Mouse (Mus musculus): ENCODE measurements around the gene Baz1a. TPM values are rescaled to one million over a fixed set of nuclear protein-coding genes. Genes with fewer than 3 reads are reported as not detected.

Baz1a gene
- total and polyA plus RNA-seq, 2 experiments from 2014 or later: 3.1 to 4.6 TPM

- WGBS: 91% methylated on average over 6 of the region's 6 CpGs
- TF ChIP-seq CTCF (IDR thresholded peaks at IDR 0.05; ENCODE audit: low read depth): no peak
- no peaks in the 10 kb centered on the region for H3K4me1 ChIP-seq (ENCODE audit: insufficient read depth, low read length)
- no peak overlapping the region for H3K27ac ChIP-seq
- H3K9ac ChIP-seq (replicated peaks; ENCODE audit: low read length): no peak overlapping the region
- H3K9me3 ChIP-seq (ENCODE audit: low read length): no peaks in the 10 kb centered on the region
- no peaks in the 10 kb centered on the region for H3K36me3 ChIP-seq (ENCODE audit: insufficient read depth, low read length)
- no peak overlapping the region for H3K4me3 ChIP-seq (ENCODE audit: low read length)
- H3K4me2 ChIP-seq (ENCODE audit: low read depth, low read length): no peak overlapping the region
- ATAC-seq: no peak
- no peaks in the 10 kb centered on the region for H3K27me3 ChIP-seq (ENCODE audit: insufficient read depth, low read length)
- no peak for DNase-seq (ENCODE audit: low spot score)
Measured at GRCm38 (mm10) chr12:54996979-54997474, 17.1 kb downstream of the Baz1a start.

GRCm38 (mm10) chr12:54995965-54996364 lies 18.2 kb downstream of the Baz1a start:
- Histone ChIP-seq H3K4me2 (ENCODE audit: low read depth, low read length) (no peak overlapping the region), H3K9ac (replicated peaks; ENCODE audit: low read length) (no peak overlapping the region), H3K9me3 (ENCODE audit: low read length) (no peaks in the 10 kb centered on the region), H3K4me1 (ENCODE audit: insufficient read depth, low read length) (no peaks in the 10 kb centered on the region), H3K27ac (no peak overlapping the region), H3K4me3 (ENCODE audit: low read length) (no peak overlapping the region), H3K27me3 (ENCODE audit: insufficient read depth, low read length) (no peaks in the 10 kb centered on the region), H3K36me3 (ENCODE audit: insufficient read depth, low read length) (no peaks in the 10 kb centered on the region)
- WGBS: 63% methylated on average over 3 of the region's 3 CpGs
- DNase-seq (ENCODE audit: low spot score) (no peak), ATAC-seq (no peak)
- no peak for TF ChIP-seq CTCF (IDR thresholded peaks at IDR 0.05; ENCODE audit: low read depth)

- H3K9me3 ChIP-seq (ENCODE audit: low read length): no peaks in the 10 kb centered on the region
- H3K27ac ChIP-seq: no peak overlapping the region
- H3K36me3 ChIP-seq (ENCODE audit: insufficient read depth, low read length): no peaks in the 10 kb centered on the region
- H3K4me3 ChIP-seq (ENCODE audit: low read length): no peak overlapping the region
- 95% methylated on average over 4 of the region's 4 CpGs for WGBS
- ATAC-seq (no peak), DNase-seq (ENCODE audit: low spot score) (no peak)
- TF ChIP-seq CTCF (IDR thresholded peaks at IDR 0.05; ENCODE audit: low read depth): no peak
- H3K4me1 ChIP-seq (ENCODE audit: insufficient read depth, low read length): no peaks in the 10 kb centered on the region
- H3K9ac ChIP-seq (replicated peaks; ENCODE audit: low read length): no peak overlapping the region
- no peak overlapping the region for H3K4me2 ChIP-seq (ENCODE audit: low read depth, low read length)
- H3K27me3 ChIP-seq (ENCODE audit: insufficient read depth, low read length): no peaks in the 10 kb centered on the region
Measured at GRCm38 (mm10) chr12:54994418-54994817, 19.7 kb downstream of the Baz1a start.

DNA sequence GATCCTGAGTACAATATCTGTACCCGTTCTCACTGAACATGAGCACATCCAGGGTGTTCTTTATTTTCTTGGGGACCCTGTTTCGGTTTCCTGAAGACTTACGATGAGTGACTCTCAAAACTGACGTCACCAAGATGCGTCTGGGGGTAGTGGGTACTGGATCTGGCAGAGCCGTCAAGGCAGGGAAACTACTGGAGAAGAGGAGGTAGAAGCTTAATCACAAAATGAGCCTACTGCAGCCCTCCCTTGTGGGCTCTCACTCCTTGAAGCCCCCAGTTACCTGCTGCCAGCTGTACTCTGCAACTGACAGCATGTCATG lies 20.1 kb downstream of the Baz1a start:
- Histone ChIP-seq H3K4me3 (ENCODE audit: low read length) (no peak overlapping the region), H3K27ac (no peak overlapping the region), H3K4me2 (ENCODE audit: low read depth, low read length) (no peak overlapping the region), H3K36me3 (ENCODE audit: insufficient read depth, low read length) (no peaks in the 10 kb centered on the region), H3K9me3 (ENCODE audit: low read length) (no peaks in the 10 kb centered on the region), H3K4me1 (ENCODE audit: insufficient read depth, low read length) (no peaks in the 10 kb centered on the region), H3K27me3 (ENCODE audit: insufficient read depth, low read length) (no peaks in the 10 kb centered on the region), H3K9ac (replicated peaks; ENCODE audit: low read length) (no peak overlapping the region)
- ATAC-seq (no peak), DNase-seq (ENCODE audit: low spot score) (no peak)
- 85% methylated on average over 6 of the region's 6 CpGs for WGBS
- no peak for TF ChIP-seq CTCF (IDR thresholded peaks at IDR 0.05; ENCODE audit: low read depth)

DNA sequence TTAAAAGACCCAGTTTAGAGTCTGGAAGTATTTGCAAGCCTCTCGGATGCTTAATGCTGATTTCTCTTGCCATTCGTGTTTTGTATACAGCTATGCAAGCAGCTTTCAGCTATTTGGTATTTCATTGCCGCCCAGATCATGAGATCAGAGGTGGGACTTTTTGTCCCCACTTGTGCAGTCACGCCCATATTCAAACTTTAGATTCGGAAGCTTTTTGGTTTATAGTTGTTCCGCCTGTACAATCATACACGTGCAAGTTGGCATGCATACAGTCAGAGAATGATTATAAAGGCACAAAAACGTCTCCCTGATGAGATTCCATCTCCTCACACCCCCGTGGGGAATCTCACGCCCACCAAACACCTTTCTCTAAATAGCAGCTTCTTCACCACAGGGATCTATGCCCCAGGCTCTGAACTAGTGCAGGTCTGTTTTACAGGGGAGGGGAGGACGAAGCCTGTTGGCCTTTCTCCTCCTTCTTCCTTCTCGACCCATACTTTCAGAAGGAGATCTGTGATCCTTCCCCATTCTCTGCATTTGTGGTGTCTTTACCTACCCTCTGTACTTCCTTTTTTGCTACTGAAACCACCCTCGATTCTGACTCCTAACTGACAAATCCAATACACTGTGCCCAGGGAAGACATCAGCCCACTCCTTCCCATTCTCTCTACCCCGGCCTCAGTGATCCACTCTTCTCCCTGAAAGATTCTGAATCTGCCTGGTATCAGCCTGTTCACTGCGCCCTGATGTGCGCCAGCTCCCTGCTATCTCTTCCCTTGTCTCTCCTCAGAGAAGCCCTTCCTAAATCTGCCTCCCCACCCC lies 20.7 kb downstream of the Baz1a start:
- ATAC-seq: no peak
- Histone ChIP-seq H3K27ac (no peak overlapping the region), H3K4me3 (ENCODE audit: low read length) (no peak overlapping the region), H3K36me3 (ENCODE audit: insufficient read depth, low read length) (no peaks in the 10 kb centered on the region), H3K9ac (replicated peaks; ENCODE audit: low read length) (no peak overlapping the region), H3K4me1 (ENCODE audit: insufficient read depth, low read length) (no peaks in the 10 kb centered on the region), H3K9me3 (ENCODE audit: low read length) (no peaks in the 10 kb centered on the region), H3K27me3 (ENCODE audit: insufficient read depth, low read length) (no peaks in the 10 kb centered on the region), H3K4me2 (ENCODE audit: low read depth, low read length) (no peak overlapping the region)
- DNase-seq (ENCODE audit: low spot score): no peak
- no peak for TF ChIP-seq CTCF (IDR thresholded peaks at IDR 0.05; ENCODE audit: low read depth)
- WGBS: 70% methylated on average over 16 of the region's 16 CpGs

- WGBS: 96% methylated on average over 3 of the region's 3 CpGs
- Histone ChIP-seq H3K4me3 (ENCODE audit: low read length) (no peak overlapping the region), H3K9ac (replicated peaks; ENCODE audit: low read length) (no peak overlapping the region), H3K4me1 (ENCODE audit: insufficient read depth, low read length) (no peaks in the 10 kb centered on the region), H3K4me2 (ENCODE audit: low read depth, low read length) (no peak overlapping the region), H3K27ac (no peak overlapping the region), H3K27me3 (ENCODE audit: insufficient read depth, low read length) (no peaks in the 10 kb centered on the region), H3K9me3 (ENCODE audit: low read length) (no peaks in the 10 kb centered on the region), H3K36me3 (ENCODE audit: insufficient read depth, low read length) (no peaks in the 10 kb centered on the region)
- no peak for ATAC-seq
- no peak for DNase-seq (ENCODE audit: low spot score)
- TF ChIP-seq CTCF (IDR thresholded peaks at IDR 0.05; ENCODE audit: low read depth): no peak
Measured at GRCm38 (mm10) chr12:54992814-54993213, 21.3 kb downstream of the Baz1a start.

DNA sequence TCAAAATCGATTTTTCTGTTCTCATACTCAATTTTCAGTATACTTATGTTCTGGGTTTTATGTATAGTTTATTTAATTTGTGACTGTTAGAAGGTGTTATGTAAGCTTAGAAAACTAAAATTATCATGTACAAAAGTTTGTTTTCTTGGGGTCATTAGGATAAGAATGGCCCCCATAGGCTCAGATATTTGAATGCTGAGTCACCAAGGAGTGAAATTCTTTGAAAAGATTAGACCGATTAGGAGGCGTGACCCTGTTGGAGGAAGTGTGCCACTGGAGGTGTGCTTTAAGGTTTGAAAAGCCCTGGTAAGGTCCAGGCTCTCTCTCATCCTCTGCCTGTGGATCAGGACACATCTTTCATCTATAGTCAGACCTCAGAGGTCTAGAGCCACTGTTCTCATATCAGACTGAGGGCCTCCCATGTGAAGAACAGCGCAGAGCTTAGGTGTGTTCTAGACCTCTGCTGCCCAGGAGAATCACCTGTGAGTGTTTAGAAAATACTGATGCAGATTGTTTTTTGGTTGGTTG lies 25.8 kb downstream of the Baz1a start:
- no peaks in the 10 kb centered on the region for H3K9me3 ChIP-seq (ENCODE audit: low read length)
- 94% methylated on average over 4 of the region's 4 CpGs for WGBS
- H3K4me2 ChIP-seq (ENCODE audit: low read depth, low read length): no peak overlapping the region
- DNase-seq (ENCODE audit: low spot score): no peak
- no peak for TF ChIP-seq CTCF (IDR thresholded peaks at IDR 0.05; ENCODE audit: low read depth)
- no peak for ATAC-seq
- H3K27me3 ChIP-seq (ENCODE audit: insufficient read depth, low read length): no peaks in the 10 kb centered on the region
- H3K4me3 ChIP-seq (ENCODE audit: low read length): no peak overlapping the region
- H3K4me1 ChIP-seq (ENCODE audit: insufficient read depth, low read length): no peaks in the 10 kb centered on the region
- no peak overlapping the region for H3K9ac ChIP-seq (replicated peaks; ENCODE audit: low read length)
- H3K27ac ChIP-seq: no peak overlapping the region
- H3K36me3 ChIP-seq (ENCODE audit: insufficient read depth, low read length): no peaks in the 10 kb centered on the region

Data from hindbrain, postnatal 0 days (tissue).